Mouse (Mus musculus): ENCODE data around the gene Gjc2. TPM values are rescaled to one million over a fixed set of nuclear protein-coding genes. Genes with fewer than 3 reads are reported as not detected.

Gjc2 gene
- polyA plus RNA-seq, 1 experiment from 2014 or later, result 0.20 TPM

DNA sequence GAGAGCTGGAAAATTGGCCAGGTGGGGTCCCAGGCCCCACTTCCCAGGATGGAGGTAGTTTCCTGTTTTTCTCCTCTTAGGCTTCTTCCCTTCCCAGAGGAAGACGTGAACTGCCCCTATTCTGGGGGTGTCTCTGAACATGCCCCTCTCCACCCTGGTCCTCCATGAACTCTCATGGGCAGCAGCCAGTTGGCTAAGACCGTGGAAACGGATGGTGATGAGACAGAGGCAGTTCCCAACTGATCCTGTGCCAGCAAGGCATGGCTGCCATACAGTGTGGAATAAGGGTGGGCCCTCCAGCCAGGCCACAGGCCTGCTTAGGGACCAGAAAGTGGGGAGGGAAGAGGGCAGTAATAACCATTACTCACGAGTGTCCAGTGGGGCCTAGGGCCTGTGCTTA is 12.5 kb downstream of the Gjc2 start:
- Histone ChIP-seq H3K4me2 (replicated peaks) (no peak overlapping the region), H3K27ac (replicated peaks) (no peak overlapping the region), H3K36me3 (no peaks in the 10 kb centered on the region), H3K4me1 (no peaks in the 10 kb centered on the region), H3K27me3 (peaks cover 15% of the 10 kb centered on the region), H3K9me3 (no peaks in the 10 kb centered on the region), H3K9ac (replicated peaks) (no peak overlapping the region), H3K4me3 (no peak overlapping the region)
- 63% methylated on average over 4 of the region's 4 CpGs for WGBS
- no peak for ATAC-seq (replicated peaks)

DNA sequence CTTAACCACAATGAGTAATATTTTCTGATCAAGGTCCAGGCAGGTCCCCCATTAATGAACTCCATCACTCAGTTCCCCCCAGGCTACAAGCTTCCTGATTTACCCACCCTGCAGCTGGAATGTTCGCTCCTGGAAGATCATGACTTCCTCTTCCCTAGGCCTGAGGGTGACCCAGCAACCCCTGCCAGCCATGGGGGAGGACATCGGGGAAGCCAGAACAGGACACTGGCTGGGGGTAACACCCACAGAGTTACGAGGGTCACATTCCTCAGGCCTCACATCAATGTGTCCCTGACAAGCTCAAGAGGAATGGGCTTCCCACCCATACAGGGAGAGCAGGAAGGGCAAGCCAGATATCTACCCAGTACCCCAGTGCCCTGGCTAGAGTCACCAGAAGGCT is 13.2 kb downstream of the Gjc2 start:
- Histone ChIP-seq H3K4me3 (no peak overlapping the region), H3K36me3 (no peaks in the 10 kb centered on the region), H3K4me2 (replicated peaks) (no peak overlapping the region), H3K27ac (replicated peaks) (no peak overlapping the region), H3K9ac (replicated peaks) (no peak overlapping the region), H3K27me3 (peaks cover 7% of the 10 kb centered on the region), H3K4me1 (no peaks in the 10 kb centered on the region), H3K9me3 (no peaks in the 10 kb centered on the region)
- ATAC-seq (replicated peaks), result no peak
- 78% methylated on average over 3 of the region's 3 CpGs for WGBS

DNA sequence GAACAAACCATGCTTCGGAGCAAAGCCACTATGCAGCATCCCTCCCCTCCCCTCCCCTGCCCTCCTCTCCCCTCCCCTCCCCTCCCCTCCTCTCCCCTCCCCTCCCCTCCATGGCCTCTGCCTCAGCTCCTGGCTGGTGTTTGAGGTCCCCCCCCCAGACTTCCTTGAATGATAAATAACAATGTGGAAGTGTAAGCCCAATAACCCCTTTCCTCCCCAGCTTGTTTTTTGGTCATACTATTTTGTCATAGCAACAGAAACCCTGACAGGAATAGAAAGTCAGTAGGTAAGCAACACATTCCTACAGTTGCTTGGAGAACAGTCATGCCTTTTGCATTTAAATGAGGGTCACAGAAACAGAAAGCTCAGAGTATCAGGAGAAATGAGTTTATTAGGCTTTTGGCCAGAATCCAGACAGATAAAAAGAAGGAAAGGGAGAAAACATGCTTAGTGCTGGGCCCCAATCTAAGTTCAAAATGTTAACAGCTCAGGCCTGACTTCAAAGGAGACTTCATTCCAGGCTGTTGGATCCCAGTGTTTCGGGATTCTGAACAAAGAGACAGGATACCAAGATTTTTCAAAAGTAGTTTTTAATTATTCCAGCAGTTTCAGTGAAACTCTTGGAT is 17.3 kb downstream of the Gjc2 start:
- Histone ChIP-seq H3K4me1 (peaks cover 16% of the 10 kb centered on the region), H3K4me2 (replicated peaks) (no peak overlapping the region), H3K4me3 (no peak overlapping the region), H3K9ac (replicated peaks) (no peak overlapping the region), H3K9me3 (no peaks in the 10 kb centered on the region), H3K27ac (replicated peaks) (no peak overlapping the region), H3K27me3 (no peaks in the 10 kb centered on the region), H3K36me3 (no peaks in the 10 kb centered on the region)
- ATAC-seq (replicated peaks), result no peak
- WGBS, result 41% methylated on average over 2 of the region's 2 CpGs

DNA sequence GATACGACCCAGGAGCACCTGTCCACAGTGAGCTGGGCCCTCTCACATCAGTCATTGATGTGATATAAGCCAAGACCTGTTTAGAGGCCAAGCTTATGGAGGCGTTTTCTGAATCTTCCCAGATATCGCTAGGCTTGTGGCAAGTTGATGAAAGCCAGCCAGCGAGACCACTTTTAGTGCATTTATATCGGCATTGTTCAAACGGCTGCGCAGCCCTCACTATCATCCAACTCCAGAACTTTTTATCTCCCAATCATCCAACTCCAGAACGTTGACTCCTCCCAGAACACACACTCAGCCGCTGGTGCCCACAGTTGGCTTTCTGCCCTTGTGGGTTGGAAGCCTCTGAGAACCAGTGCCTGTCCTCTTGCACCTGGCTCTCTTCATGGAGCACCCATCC is 18.6 kb downstream of the Gjc2 start:
- H3K4me1 ChIP-seq, result peaks cover 16% of the 10 kb centered on the region
- no peak overlapping the region for H3K9ac ChIP-seq (replicated peaks)
- peak overlapping the region; percentile 60; the same call in 1 of the 2 replicates for H3K4me3 ChIP-seq
- no peaks in the 10 kb centered on the region for H3K27me3 ChIP-seq
- no peaks in the 10 kb centered on the region for H3K36me3 ChIP-seq
- ATAC-seq (replicated peaks), result no peak
- H3K27ac ChIP-seq (replicated peaks), result peak overlapping the region; percentile 98; the same call in 1 of the 2 replicates
- 84% methylated on average over 9 of the region's 9 CpGs for WGBS
- no peaks in the 10 kb centered on the region for H3K9me3 ChIP-seq
- H3K4me2 ChIP-seq (replicated peaks), result peak overlapping the region; percentile 45

DNA sequence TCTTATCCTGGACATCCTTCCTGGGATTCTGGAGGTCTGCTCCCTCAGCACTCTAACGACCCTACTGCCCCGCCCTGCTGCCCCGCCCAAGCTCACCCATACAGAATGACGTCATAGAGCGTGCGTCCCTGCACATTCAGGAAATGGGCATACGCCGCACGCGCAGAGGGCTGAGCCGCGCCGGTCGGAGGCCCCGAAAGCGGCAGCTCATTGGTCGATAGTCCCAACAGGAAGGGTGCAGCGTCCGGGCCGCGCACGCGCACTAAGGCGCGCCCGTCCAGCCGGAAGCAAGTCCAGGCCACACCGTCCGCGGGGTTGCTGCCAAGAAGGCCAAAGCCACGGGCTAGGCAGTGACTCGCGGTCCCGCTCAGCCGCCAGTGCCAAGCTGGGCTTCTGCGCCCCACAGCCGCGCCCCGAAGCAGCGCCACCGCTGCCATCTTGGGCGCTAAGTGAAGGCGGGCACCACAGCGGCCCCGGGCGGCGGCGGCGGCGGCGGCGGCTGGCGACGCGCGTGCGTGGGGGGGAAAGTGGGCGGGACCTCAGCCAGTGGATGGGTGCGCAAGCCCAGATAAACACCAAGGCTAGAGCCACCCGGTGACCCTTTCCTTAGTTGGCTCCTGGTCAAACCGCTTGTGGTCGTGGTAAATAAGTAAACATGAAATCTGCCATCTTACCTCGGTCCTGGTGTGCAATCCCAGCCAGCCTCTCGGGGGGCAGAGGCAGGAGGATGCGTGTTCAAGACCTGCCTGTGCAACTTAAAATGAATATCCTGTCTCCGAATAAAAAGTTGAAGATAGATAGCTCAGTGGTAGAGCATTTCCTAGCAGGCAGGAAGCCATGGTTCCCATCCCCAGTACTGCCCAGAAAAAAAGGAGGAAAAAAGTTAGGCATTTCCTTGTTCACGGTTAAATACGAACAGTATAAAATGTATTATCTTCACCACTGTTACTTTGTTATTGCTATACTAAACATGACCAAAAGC is 19.5 kb downstream of the Gjc2 start, which contains the start of gene Iba57:
Gene Iba57 (minus strand): TSS at position 485 of the 982 bp plus-strand sequence.
- Histone ChIP-seq H3K9ac (replicated peaks) (peak within 1 kb of the TSS; percentile 70), H3K4me2 (replicated peaks) (peak within 1 kb of the TSS; percentile 59), H3K27ac (replicated peaks) (peak within 1 kb of the TSS; percentile 98), H3K4me1 (peaks cover 16% of the 10 kb centered on the region), H3K36me3 (no peaks in the 10 kb centered on the region), H3K4me3 (peak within 1 kb of the TSS; percentile 60), H3K9me3 (no peaks in the 10 kb centered on the region), H3K27me3 (no peaks in the 10 kb centered on the region)
- peak; percentile 99 for ATAC-seq (replicated peaks)
- 3% methylated on average over 68 of the region's 68 CpGs for WGBS

DNA sequence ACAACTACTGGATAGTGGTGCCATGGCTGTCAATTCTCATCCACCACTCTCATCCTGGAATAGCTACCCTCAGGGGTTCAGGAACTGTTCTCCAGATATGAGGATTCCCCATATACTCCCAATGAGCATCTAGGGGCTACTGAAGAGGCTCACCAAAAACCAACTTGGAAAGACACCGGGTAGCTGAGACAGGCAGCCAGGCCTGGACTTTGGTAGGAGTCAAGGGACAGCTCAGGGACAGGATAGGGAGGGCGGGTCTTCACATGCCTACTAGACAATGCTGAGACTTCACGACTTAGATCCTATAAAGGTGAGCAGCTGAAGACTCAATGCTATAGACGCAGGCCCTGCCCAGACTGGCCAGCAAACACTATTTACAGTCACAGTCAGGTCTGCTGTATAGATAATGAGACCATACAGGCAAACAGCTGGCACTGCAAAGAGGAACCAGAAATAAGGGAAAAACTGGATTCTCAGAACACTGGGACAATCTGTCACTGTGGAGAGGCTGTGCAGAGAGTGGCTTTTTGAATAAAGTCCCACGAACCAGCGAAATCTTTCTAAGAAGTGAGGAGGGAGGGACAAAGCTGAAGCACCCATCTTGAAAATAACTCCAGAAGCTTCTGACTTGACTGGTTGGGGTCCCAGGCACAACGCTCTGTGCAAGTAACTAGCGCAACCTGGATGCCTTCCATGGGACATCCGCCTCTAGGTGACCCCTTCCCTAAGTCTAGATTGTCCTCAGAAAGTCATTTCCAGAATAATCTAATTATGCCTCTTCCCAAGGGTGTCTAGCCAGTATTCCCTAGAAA is 20.4 kb downstream of the Gjc2 start:
- Histone ChIP-seq H3K4me3 (peak overlapping the region; percentile 60), H3K4me1 (peaks cover 16% of the 10 kb centered on the region), H3K27me3 (no peaks in the 10 kb centered on the region), H3K4me2 (replicated peaks) (peak overlapping the region; percentile 59), H3K36me3 (no peaks in the 10 kb centered on the region), H3K27ac (replicated peaks) (peak overlapping the region; percentile 98), H3K9ac (replicated peaks) (peak overlapping the region; percentile 45), H3K9me3 (no peaks in the 10 kb centered on the region)
- ATAC-seq (replicated peaks), result peak; percentile 3; the same call in 1 of the 2 replicates
- 61% methylated on average over 9 of the region's 9 CpGs for WGBS

DNA sequence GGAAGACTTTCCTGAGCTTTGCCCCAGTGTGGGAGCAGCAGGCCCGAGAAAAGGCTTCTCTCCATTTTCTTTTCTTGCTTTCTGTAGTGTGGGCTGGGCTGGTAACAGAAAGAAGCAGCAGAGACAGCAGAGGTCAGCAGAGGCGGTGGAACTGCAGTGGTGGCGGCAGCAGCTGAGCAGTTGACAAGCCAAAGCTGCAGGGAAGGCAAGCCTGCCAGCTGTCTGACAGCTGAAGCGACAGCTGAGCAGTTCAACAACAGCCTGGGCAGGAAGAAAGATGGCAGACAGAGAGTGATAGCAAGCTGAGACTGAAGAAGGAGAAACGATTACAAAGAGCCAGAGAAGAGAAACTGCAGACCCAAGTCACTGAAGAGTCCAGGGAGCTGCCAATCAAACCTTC is 21.6 kb downstream of the Gjc2 start:
- WGBS, result 83% methylated on average over 5 of the region's 5 CpGs

DNA sequence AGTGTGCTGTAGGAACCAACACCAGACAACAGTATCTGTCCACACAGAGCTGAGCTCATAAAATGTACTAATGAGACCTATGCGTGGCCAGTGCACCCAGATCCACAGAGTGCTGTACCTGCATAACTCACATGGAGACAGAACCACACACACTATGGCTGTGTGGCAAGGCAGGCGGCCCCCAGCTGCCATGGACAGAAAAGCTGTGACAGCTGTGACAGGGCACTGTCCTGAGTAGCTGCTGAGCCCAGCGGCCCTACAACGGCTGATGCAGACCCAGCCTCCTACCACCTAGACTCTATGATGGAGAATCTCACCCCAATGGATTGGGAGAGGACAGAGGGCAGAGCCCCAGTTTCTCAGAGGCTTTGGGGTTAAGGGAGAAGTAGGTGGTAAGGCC is 23.5 kb downstream of the Gjc2 start:
- Histone ChIP-seq H3K36me3 (0 out of 2 replicates have a peak, but pooled peaks cover 2% of the 10 kb centered on the region), H3K27ac (replicated peaks) (no peak overlapping the region), H3K4me3 (no peak overlapping the region), H3K4me2 (replicated peaks) (no peak overlapping the region), H3K9me3 (no peaks in the 10 kb centered on the region), H3K27me3 (no peaks in the 10 kb centered on the region), H3K4me1 (peaks cover 16% of the 10 kb centered on the region), H3K9ac (replicated peaks) (no peak overlapping the region)
- no peak for ATAC-seq (replicated peaks)
- WGBS, result 93% methylated on average over 4 of the region's 4 CpGs

More for the DNA sequence above, 21.6 kb downstream of the Gjc2 start:
- no peak overlapping the region for H3K4me3 ChIP-seq
- H3K27ac ChIP-seq (replicated peaks), result no peak overlapping the region
- H3K36me3 ChIP-seq, result no peaks in the 10 kb centered on the region
- H3K9me3 ChIP-seq, result no peaks in the 10 kb centered on the region
- H3K4me2 ChIP-seq (replicated peaks), result no peak overlapping the region
- no peak overlapping the region for H3K9ac ChIP-seq (replicated peaks)
- H3K27me3 ChIP-seq, result no peaks in the 10 kb centered on the region
- ATAC-seq (replicated peaks), result no peak
- peaks cover 16% of the 10 kb centered on the region for H3K4me1 ChIP-seq

DNA sequence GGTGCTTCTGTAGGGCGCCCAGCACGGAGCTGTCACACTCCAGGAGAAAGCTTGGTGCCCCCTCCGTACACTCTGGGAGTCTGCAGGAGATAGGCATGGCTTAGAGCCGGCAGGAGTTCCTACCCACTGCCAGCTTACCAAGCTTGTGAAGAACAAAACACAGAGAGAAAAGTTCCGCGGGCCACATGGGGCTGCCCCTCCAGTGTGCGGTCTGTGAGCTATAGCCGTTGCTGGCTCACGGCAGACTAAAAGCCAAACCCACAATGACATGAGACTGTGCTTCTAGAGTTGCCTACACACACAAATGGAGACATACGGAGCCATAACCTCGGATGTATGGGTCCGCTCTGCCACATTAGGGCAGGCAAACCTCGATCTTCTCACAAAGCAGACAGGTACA is 23.9 kb downstream of the Gjc2 start:
- H3K4me1 ChIP-seq, result peaks cover 14% of the 10 kb centered on the region
- H3K36me3 ChIP-seq, result 0 out of 2 replicates have a peak, but pooled peaks cover 2% of the 10 kb centered on the region
- H3K9ac ChIP-seq (replicated peaks), result no peak overlapping the region
- H3K9me3 ChIP-seq, result no peaks in the 10 kb centered on the region
- ATAC-seq (replicated peaks), result no peak
- H3K4me2 ChIP-seq (replicated peaks), result no peak overlapping the region
- no peaks in the 10 kb centered on the region for H3K27me3 ChIP-seq
- no peak overlapping the region for H3K4me3 ChIP-seq
- no peak overlapping the region for H3K27ac ChIP-seq (replicated peaks)
- WGBS, result 93% methylated on average over 13 of the region's 13 CpGs

DNA sequence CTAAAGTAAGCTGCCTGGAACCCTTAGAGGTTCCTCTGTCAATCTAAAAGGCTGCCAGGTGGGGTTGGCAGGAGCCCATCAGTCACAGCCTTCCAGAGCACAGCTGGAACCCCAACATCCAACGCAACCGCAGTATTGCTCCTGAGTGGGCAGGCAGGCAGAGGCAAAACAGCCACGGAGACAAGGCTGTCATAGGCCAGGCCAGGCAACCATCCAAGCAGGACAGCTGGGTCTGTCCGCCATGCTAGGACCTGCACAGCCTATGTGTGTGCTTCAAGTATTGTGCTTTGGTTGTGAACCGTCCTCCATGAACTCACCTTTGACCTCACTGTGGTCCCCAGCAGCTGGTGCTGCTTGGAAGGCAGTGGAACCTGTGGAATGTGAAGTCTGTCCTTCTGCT is 27.1 kb downstream of the Gjc2 start:
- H3K9ac ChIP-seq (replicated peaks), result no peak overlapping the region
- H3K27me3 ChIP-seq, result no peaks in the 10 kb centered on the region
- H3K36me3 ChIP-seq, result 0 out of 2 replicates have a peak, but pooled peaks cover 2% of the 10 kb centered on the region
- H3K4me1 ChIP-seq, result no peaks in the 10 kb centered on the region
- H3K9me3 ChIP-seq, result no peaks in the 10 kb centered on the region
- no peak overlapping the region for H3K4me2 ChIP-seq (replicated peaks)
- no peak overlapping the region for H3K4me3 ChIP-seq
- no peak overlapping the region for H3K27ac ChIP-seq (replicated peaks)
- WGBS, result 84% methylated on average over 5 of the region's 5 CpGs
- no peak for ATAC-seq (replicated peaks)

DNA sequence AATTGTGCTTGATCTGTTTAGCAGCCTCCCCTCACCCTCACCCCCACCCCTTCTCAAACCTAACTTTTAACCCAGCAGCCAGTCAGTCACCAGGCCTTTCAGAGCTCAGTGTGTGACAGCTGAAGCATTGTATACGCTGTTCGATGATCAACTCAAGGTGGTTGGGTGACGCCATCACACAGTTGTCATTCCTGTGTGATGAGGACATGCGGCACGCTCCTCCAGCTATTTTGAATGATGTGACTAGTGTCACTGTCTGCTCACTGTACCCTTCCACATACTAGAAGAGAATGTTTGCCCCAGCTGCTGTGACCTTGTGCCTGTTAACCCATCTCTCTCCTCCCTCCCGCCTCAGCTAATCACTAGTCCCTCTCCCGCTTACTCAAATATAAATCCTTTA is 28.8 kb downstream of the Gjc2 start:
- Histone ChIP-seq H3K27me3 (no peaks in the 10 kb centered on the region), H3K36me3 (0 out of 2 replicates have a peak, but pooled peaks cover 2% of the 10 kb centered on the region), H3K4me2 (replicated peaks) (no peak overlapping the region), H3K9ac (replicated peaks) (no peak overlapping the region), H3K9me3 (no peaks in the 10 kb centered on the region), H3K27ac (replicated peaks) (no peak overlapping the region), H3K4me3 (no peak overlapping the region), H3K4me1 (no peaks in the 10 kb centered on the region)
- no peak for ATAC-seq (replicated peaks)
- 89% methylated on average over 7 of the region's 7 CpGs for WGBS
